In genomic region chr5:72984091-72984490, GRCm38 (mm10) we compare ENCODE assay signal across 10 mouse cellular contexts. TPM values are rescaled to one million over a fixed set of nuclear protein-coding genes. Genes with fewer than 3 reads are reported as not detected.
DNase-seq lines count a peak whose midpoint lies in the region; ATAC-seq lines count a peak whose summit lies in the region.
"Had no signal": no experiment of that assay in that cellular context is flagged by ENCODE, and none has a peak within 500 bp of the region (broad histone marks: within the 10 kb centered on the region; RNA-seq: fewer than 3 reads in every experiment).

No protein-coding gene starts in this region.

- no peaks in the 10 kb centered on the region for H3K36me3 ChIP-seq in hindbrain, embryonic 11.5 days (ENCODE audit: control insufficient read depth, insufficient read depth, low read length)
- H3K36me3 ChIP-seq in hindbrain, embryonic 12.5 days, result peaks cover 13% of the 10 kb centered on the region
- H3K36me3 ChIP-seq: liver, embryonic 15.5 days had no signal

- H3K9ac ChIP-seq in hindbrain, embryonic 11.5 days (ENCODE audit: low read depth, low read length), result no peak overlapping the region
- H3K9ac ChIP-seq in hindbrain, embryonic 12.5 days, result no peak overlapping the region
- H3K9ac ChIP-seq: embryonic facial prominence, embryonic 15.5 days; liver, embryonic 15.5 days had no signal

- no peak overlapping the region for H3K4me2 ChIP-seq in hindbrain, embryonic 11.5 days (replicated peaks; ENCODE audit: low read depth, low read length)
- no peak overlapping the region for H3K4me2 ChIP-seq in hindbrain, embryonic 12.5 days (replicated peaks)
- H3K4me2 ChIP-seq: embryonic facial prominence, embryonic 15.5 days; liver, embryonic 15.5 days had no signal

- no peaks in the 10 kb centered on the region for H3K9me3 ChIP-seq in hindbrain, embryonic 11.5 days (ENCODE audit: control insufficient read depth, low read length)
- no peaks in the 10 kb centered on the region for H3K9me3 ChIP-seq in hindbrain, embryonic 12.5 days (replicated peaks)
- H3K9me3 ChIP-seq: embryonic facial prominence, embryonic 15.5 days; liver, embryonic 15.5 days had no signal

- peak; percentile 79 for DNase-seq in hindbrain, embryonic 11.5 days (ENCODE audit: low spot score)
- peak; percentile 16 for DNase-seq in ovary, postnatal 14 days (ENCODE audit: low spot score)
- DNase-seq in ovary, adult 18-20 months (ENCODE audit: low spot score), result no peak
- DNase-seq in brain, embryonic 18.5 days (ENCODE audit: low read depth, low spot score), result peak; percentile 36
- peak; percentile 11 to 30 for DNase-seq in kidney, postnatal 36 days
- DNase-seq in spleen, postnatal 36 days (ENCODE audit: low spot score in 2 of 2), result no peak
- DNase-seq in urinary bladder, postnatal 4 days (ENCODE audit: low spot score in 2 of 2), result no peak

- ATAC-seq in hindbrain, embryonic 11.5 days (ENCODE audit: low FRiP score), result no peak
- ATAC-seq in hindbrain, embryonic 12.5 days (ENCODE audit: low FRiP score), result no peak

- H3K27me3 ChIP-seq in hindbrain, embryonic 11.5 days (ENCODE audit: control insufficient read depth, insufficient read depth, low read length), result no peaks in the 10 kb centered on the region
- no peaks in the 10 kb centered on the region for H3K27me3 ChIP-seq in hindbrain, embryonic 12.5 days
- H3K27me3 ChIP-seq: embryonic facial prominence, embryonic 15.5 days; liver, embryonic 15.5 days had no signal

- no peaks in the 10 kb centered on the region for H3K4me1 ChIP-seq in hindbrain, embryonic 11.5 days (replicated peaks; ENCODE audit: control insufficient read depth, insufficient read depth, low read length)
- no peaks in the 10 kb centered on the region for H3K4me1 ChIP-seq in hindbrain, embryonic 12.5 days
- H3K4me1 ChIP-seq: liver, embryonic 15.5 days had no signal

- no peak overlapping the region for H3K4me3 ChIP-seq in hindbrain, embryonic 11.5 days (ENCODE audit: low read depth, low read length)
- H3K4me3 ChIP-seq in hindbrain, embryonic 12.5 days, result no peak overlapping the region
- H3K4me3 ChIP-seq: embryonic facial prominence, embryonic 15.5 days; liver, embryonic 15.5 days had no signal

- WGBS in hindbrain, embryonic 11.5 days, result 8% methylated on average over 2 of the region's 2 CpGs
- WGBS in hindbrain, embryonic 12.5 days, result 14% methylated on average over 2 of the region's 2 CpGs

- H3K27ac ChIP-seq in hindbrain, embryonic 11.5 days (ENCODE audit: low read depth, low read length), result no peak overlapping the region
- H3K27ac ChIP-seq in hindbrain, embryonic 12.5 days, result no peak overlapping the region
- H3K27ac ChIP-seq: embryonic facial prominence, embryonic 15.5 days; liver, embryonic 15.5 days had no signal

RNA-seq across cellular contexts. Expression of gene Gm10135, which starts 9.6 kb away (rescaled TPM):
- polyA plus RNA-seq in hindbrain, embryonic 11.5 days (2014; fragmentation: Nextera tagmentation; extraction: Ambion mirVana), result not detected in 2 replicates
- not detected in 2 replicates for polyA plus RNA-seq in hindbrain, embryonic 12.5 days (2016; fragmentation: Nextera tagmentation; extraction: Ambion mirVana)
- polyA plus RNA-seq: embryonic facial prominence, embryonic 15.5 days; liver, embryonic 15.5 days had no signal

RNA-seq across cellular contexts. Expression of gene Slc10a4, which starts 22.6 kb away (rescaled TPM):
- 16.0 and 18.1 TPM in 2 replicates for polyA plus RNA-seq in hindbrain, embryonic 11.5 days (2014; fragmentation: Nextera tagmentation; extraction: Ambion mirVana)
- 24.8 and 25.5 TPM in 2 replicates for polyA plus RNA-seq in hindbrain, embryonic 12.5 days (2016; fragmentation: Nextera tagmentation; extraction: Ambion mirVana)

Comparison
In these comparisons a context has a peak if more than half of its experiments do, and no peak if none do; other contexts are left out.
1. DNase-seq: peak in hindbrain, embryonic 11.5 days (single experiment), ovary, postnatal 14 days (single experiment), brain, embryonic 18.5 days (single experiment) and kidney, postnatal 36 days (2 of 2); none in ovary, adult 18-20 months (single experiment), spleen, postnatal 36 days (0 of 2) and urinary bladder, postnatal 4 days (0 of 2).